Mouse (Mus musculus) limb, embryonic 11.5 days (tissue): ENCODE data around the gene Nfxl1. TPM values are rescaled to one million over a fixed set of nuclear protein-coding genes. Genes with fewer than 3 reads are reported as not detected.
"Not testable (repeated sequence)": the region's sequence is repeated elsewhere in the genome, so short reads cannot be mapped to it uniquely, and the experiment has no call there.

Experiments used
- ATAC-seq: fragments of 200-750 bp; cut with Nextera tagmentation; 2 replicates; pipeline ENCODE4 v1.8.0; 2017; ENCODE audit warnings: low read depth; ENCODE audit not compliant: insufficient number of reproducible peaks, low FRiP score, low TSS enrichment
- DNase-seq: peaks from one replicate; pipeline ENCODE4 v3.0.0-alpha.2; 2015; ENCODE audit warnings: low spot score
- H3K27ac ChIP-seq: fragments of 300-500 bp; sonication (generic); replicated peaks from 2 replicates; pipeline ENCODE4 v1.5.1; 2014; ENCODE audit warnings: low read depth, mild to moderate bottlenecking, low read length
- H3K27me3 ChIP-seq: fragments of 300-500 bp; sonication (generic); 2 replicates; pipeline ENCODE4 v1.6.1; 2014; ENCODE audit warnings: mild to moderate bottlenecking, low read length, mixed read lengths; ENCODE audit not compliant: control insufficient read depth, insufficient read depth
- H3K36me3 ChIP-seq: fragments of 300-500 bp; sonication (generic); 2 replicates; pipeline ENCODE4 v1.6.1; 2014; ENCODE audit warnings: mild to moderate bottlenecking, low read length, moderate library complexity, mixed read lengths; ENCODE audit not compliant: control insufficient read depth, insufficient read depth
- H3K4me1 ChIP-seq: fragments of 300-500 bp; sonication (generic); 2 replicates; pipeline ENCODE4 v1.6.1; 2014; ENCODE audit warnings: low read length, mixed read lengths; ENCODE audit not compliant: control insufficient read depth, insufficient read depth
- H3K4me2 ChIP-seq: fragments of 300-500 bp; sonication (generic); 2 replicates; pipeline ENCODE4 v1.6.1; 2014; ENCODE audit warnings: low read depth, mild to moderate bottlenecking, moderate library complexity; ENCODE audit not compliant: severe bottlenecking
- H3K4me3 ChIP-seq: fragments of 300-500 bp; sonication (generic); 2 replicates; pipeline ENCODE4 v1.5.1; 2014; ENCODE audit warnings: low read depth, low read length
- H3K9ac ChIP-seq: fragments of 300-500 bp; sonication (generic); 2 replicates; pipeline ENCODE4 v1.6.1; 2014; ENCODE audit warnings: mild to moderate bottlenecking, low read length
- H3K9me3 ChIP-seq: fragments of 300-500 bp; sonication (generic); 2 replicates; pipeline ENCODE4 v1.6.1; 2016; ENCODE audit warnings: low read length; ENCODE audit not compliant: control insufficient read depth
- WGBS: fragments of 180-500 bp; shearing (Covaris S2); extraction: QIAGEN DNeasy Blood & Tissue Kit; methylation state at CpG from one replicate; pipeline ENCODE4 v1.1.7; 2014; 5-methylcytosine and 5-hydroxymethylcytosine counted together
- polyA plus RNA-seq: library from polyadenylated mRNA; unstranded; fragments of >200 nt; fragmentation: Nextera tagmentation; extraction: Ambion mirVana; gene quantifications from 2 replicates; pipeline ENCODE4 v1.2.1, GENCODE M21; 2014

Gene Nfxl1
- 27.0 and 28.6 TPM in 2 replicates for polyA plus RNA-seq

DNA sequence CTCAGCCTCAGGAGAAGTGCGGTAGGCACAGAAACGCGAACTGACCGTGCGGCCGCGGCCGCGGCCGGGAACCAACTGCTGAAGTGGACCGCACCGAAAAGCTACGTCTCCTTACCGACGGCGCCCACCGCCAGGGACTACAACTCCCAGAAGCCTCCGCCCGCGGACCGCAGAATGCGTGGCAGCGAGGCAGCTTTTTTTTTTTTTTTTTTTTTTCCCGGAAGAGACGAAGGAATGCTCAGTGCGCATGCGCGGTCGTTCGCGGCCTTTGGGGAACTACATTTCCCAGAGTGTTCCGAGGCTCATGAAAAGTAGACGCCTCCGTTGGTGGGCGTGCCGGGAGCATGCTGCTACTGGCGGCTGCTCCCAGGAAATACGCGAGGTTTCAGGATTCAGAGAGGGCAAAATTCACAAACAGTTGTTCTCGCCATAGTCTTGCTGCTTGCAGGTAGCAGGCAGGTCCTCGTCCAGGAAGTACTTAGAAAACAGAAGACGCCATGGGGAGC lies at the start of gene Nfxl1:
TSS of gene Nfxl1 (minus strand) at position 141 of the 506 bp plus-strand sequence.
- WGBS: under 1% methylated on average over 42 of the region's 42 CpGs
- Histone ChIP-seq H3K27ac (peak within 1 kb of the TSS; percentile 47; the same call in 1 of the 2 replicates), H3K4me1 (no peaks in the 10 kb centered on the region), H3K27me3 (no peaks in the 10 kb centered on the region), H3K9ac (peak within 1 kb of the TSS; percentile 95), H3K9me3 (no peaks in the 10 kb centered on the region), H3K36me3 (no peaks in the 10 kb centered on the region), H3K4me2 (peak within 1 kb of the TSS; percentile 82), H3K4me3 (peak within 1 kb of the TSS; percentile 95)
- peak; percentile 96 for ATAC-seq
- peak; percentile 99 for DNase-seq

DNA sequence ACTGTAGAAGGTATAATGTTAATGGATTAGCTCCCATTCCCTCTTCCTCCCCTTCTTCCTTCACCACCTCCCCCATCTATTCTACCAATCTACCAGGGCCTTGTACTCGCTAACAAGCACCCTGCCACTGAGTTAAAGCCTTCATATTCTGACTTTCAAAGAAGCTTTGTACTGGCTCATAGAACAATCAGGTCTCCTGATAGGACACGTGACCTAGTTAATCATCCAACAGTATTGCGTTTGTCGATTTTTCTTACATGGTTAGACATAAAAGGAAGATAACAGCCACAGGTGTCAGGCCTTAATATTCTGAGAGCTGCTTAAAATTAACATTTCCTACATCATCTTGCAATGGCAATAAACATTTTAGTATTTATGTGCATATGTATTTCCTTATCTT lies 43.7 kb upstream of the Nfxl1 start:
- Histone ChIP-seq H3K9me3 (no peaks in the 10 kb centered on the region), H3K36me3 (no peaks in the 10 kb centered on the region), H3K9ac (no peak overlapping the region), H3K27me3 (no peaks in the 10 kb centered on the region), H3K4me3 (no peak overlapping the region), H3K4me1 (no peaks in the 10 kb centered on the region), H3K27ac (no peak overlapping the region), H3K4me2 (no peak overlapping the region)
- DNase-seq (no peak), ATAC-seq (no peak)
- 91% methylated on average over 4 of the region's 4 CpGs for WGBS

DNA sequence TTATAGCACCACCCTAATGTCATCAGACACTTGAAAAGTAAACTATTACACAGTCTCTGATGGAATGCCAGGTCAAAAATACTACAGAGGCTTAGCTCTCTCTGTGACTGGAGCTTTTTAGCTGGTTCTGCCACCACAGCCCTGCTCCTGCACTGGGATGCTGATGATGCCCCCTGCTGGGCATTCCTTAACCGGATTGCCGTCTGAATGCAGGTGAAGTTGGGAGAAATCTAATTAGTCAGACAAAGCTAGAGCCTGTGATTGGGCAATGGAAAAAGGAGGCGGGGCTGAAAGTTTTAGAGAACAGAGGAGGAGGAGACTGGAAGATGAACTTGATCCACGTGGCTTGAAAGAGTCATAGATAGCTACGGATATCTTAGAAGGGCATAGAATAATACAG lies 41.5 kb upstream of the Nfxl1 start:
- ATAC-seq: no peak
- no peak overlapping the region for H3K9ac ChIP-seq
- WGBS: 16% methylated on average over 5 of the region's 5 CpGs

DNA sequence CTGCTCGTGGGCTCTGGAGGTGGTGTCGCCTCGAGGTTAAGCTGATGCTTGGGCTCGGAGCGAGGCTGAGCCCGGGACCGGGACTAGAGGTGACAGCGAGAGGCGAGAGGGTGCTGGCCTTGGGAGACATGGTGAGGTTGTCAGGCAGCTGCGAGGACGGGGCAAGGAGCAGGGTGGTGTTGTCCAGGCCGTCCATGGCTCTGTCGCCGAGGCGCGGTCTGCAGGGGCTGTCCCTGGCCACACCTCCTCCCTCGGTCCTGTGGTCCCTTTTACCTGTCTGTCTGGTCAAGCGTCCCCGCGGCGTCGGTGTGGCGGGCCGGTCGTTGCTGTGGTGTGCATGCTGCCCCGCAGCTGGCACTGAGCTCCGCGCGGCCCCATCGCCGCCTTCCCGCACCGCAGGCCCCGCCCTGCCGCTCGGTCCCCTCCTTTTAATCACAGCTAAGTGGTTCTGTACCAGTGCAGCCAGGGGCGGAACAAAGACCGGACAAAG lies 27.8 kb upstream of the Nfxl1 start, which contains the start of gene Gm5868:
TSS of gene Gm5868 (minus strand) at position 360 of the 490 bp plus-strand sequence.
- WGBS: 4% methylated on average over 28 of the region's 38 CpGs
- Histone ChIP-seq H3K4me2 (peak within 1 kb of the TSS; percentile 71), H3K36me3 (no peaks in the 10 kb centered on the region), H3K9ac (no peak within 1 kb of the TSS), H3K4me1 (peaks cover 3% of the 10 kb centered on the region; the same call in 1 of the 2 replicates), H3K27ac (no peak within 1 kb of the TSS), H3K9me3 (no peaks in the 10 kb centered on the region), H3K4me3 (peak within 1 kb of the TSS; percentile 37), H3K27me3 (peaks cover 9% of the 10 kb centered on the region; the same call in 1 of the 2 replicates)
- ATAC-seq (peak; percentile 62; the same call in 1 of the 2 replicates), DNase-seq (peak; percentile 40)

More for the DNA sequence above, 41.5 kb upstream of the Nfxl1 start:
- Histone ChIP-seq H3K27me3 (no peaks in the 10 kb centered on the region), H3K36me3 (no peaks in the 10 kb centered on the region), H3K9me3 (no peaks in the 10 kb centered on the region), H3K4me3 (no peak overlapping the region), H3K4me2 (no peak overlapping the region), H3K27ac (no peak overlapping the region), H3K4me1 (no peaks in the 10 kb centered on the region)
- DNase-seq: peak; percentile 64

DNA sequence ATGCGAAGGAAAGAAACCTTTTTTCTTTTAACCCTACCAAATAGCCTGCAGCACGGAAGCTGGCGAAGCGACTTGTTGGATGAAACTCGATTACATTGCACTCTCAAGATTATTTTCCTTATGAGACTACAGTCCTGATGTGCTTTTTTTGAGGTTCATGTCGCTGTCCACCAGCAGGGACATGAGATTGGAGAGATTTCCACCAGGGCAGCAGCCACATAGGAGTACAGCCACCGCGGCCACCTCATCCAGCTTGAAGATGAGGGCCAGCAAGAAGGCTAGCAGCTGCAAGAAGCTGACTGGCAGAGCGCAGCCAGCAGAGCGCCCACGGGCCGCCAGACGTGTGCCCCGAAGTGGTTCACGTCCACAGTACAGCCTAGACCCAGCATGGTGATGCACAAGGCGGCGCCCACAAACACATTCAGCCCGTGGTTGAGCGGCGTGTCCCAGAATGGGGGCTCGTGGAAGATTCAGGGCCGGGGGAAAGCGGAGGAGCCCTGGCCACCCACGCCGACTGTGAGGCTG lies 27.2 kb upstream of the Nfxl1 start:
- H3K4me2 ChIP-seq: peak overlapping the region; percentile 71
- not testable (repeated sequence) for H3K9ac ChIP-seq, H3K9me3 ChIP-seq, H3K27me3 ChIP-seq, H3K36me3 ChIP-seq, H3K4me1 ChIP-seq, H3K27ac ChIP-seq
- ATAC-seq (0 out of 2 replicates have a peak, but pooled peaks have one; percentile 9), DNase-seq (peak; percentile 24)
- H3K4me3 ChIP-seq: peak overlapping the region; percentile 37
- WGBS: 46% methylated on average over 25 of the region's 25 CpGs

DNA sequence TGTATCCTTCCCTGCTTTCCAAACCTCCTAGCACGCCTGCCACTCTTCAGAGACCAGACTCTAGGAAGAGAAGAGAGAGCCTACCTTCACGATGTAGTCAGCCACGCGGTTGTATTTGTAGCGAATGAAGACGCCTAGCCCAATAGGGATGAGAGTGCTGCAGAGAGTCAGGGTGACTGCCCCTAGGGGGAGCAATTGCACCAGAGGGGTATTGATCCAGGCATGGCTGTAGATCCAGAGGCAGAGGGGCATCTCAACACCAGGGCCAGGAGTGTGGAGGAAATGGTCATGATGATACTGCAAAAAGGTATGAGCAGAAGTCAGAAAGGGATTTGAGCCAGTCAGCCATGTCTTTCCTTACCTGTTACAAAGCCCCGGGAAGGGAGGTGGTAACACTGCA lies 26.6 kb upstream of the Nfxl1 start:
- ATAC-seq, H3K9ac ChIP-seq, H3K36me3 ChIP-seq, DNase-seq, H3K4me2 ChIP-seq, H3K4me3 ChIP-seq, H3K27ac ChIP-seq, H3K4me1 ChIP-seq, H3K9me3 ChIP-seq: not testable (repeated sequence)
- 41% methylated on average over 7 of the region's 7 CpGs for WGBS
- peaks cover 10% of the 10 kb centered on the region; the same call in 1 of the 2 replicates for H3K27me3 ChIP-seq

DNA sequence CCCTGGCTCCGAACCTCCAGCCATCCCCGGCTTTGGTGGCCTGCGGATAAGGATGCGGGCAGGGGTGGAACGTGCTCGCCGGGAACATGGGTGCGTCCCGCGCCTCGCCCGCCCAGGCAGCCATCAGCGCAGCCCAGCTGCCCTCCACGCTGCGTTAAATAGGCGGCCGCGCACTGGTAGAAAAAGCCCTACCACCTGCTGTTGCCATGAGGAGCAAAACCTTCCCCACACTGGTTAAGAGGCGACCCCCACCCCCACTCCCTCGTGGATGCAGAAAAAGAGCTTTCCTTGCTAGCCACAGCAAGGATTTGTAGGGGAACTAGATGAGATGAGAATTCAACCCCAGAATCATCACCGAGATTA lies 21.5 kb upstream of the Nfxl1 start, which contains the start of gene Zar1:
TSS of gene Zar1 (minus strand) at position 285 of the 363 bp plus-strand sequence.
- not testable (repeated sequence) for H3K27ac ChIP-seq, H3K27me3 ChIP-seq, H3K36me3 ChIP-seq, H3K4me1 ChIP-seq, H3K9me3 ChIP-seq
- DNase-seq (peak; percentile 38), ATAC-seq (peak; percentile 51)
- peak within 1 kb of the TSS; percentile 45; the same call in 1 of the 2 replicates for H3K9ac ChIP-seq
- 7% methylated on average over 14 of the region's 21 CpGs for WGBS
- peak within 1 kb of the TSS; percentile 71 for H3K4me2 ChIP-seq
- H3K4me3 ChIP-seq: peak within 1 kb of the TSS; percentile 41

DNA sequence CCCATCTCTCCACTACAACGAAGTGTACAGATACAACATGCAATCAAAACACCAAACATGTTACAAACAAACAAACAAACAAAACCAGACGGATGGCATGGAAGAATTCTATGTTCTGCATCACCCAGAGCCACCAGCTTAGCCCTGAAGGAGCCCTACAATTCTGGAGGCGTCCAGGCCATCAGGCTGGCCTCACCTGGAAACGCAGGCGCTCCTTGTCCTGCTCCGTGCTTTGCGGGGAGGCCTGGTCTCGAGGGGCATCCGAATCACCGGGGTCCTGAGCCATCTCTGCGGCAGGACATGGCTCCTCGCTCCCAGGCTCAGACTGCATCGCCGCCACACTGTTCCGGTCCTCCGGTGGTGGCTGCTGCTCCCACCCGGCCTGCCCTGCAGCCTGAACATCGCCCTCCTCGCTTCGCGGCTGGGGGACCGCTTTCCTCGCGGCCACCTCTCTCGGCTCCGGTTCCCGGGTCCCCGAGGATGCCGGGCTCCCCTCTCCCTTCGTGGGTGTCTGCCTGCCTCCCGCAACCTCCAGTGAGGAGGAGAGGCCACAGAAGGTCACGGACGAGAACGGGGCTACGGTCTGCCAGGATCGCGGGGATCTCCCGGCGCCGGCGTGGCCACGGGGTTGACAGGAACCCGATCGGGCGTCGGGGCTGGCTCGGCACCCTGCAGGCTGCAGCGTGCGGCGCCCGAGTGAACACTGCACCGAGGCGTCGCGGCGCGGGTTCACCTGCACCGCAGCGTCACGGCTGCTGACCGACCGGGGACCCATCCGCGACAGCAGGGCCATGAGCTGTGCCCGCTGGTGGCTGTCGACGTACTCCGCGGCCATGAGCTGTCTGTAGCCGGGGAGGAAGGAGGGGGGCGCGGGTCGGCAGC lies 20.8 kb upstream of the Nfxl1 start:
- DNase-seq (peak; percentile 62), ATAC-seq (peak; percentile 78)
- 8% methylated on average over 41 of the region's 73 CpGs for WGBS
- H3K36me3 ChIP-seq, H3K27me3 ChIP-seq, H3K27ac ChIP-seq, H3K4me1 ChIP-seq, H3K9me3 ChIP-seq: not testable (repeated sequence)
- Histone ChIP-seq H3K9ac (peak overlapping the region; percentile 45; the same call in 1 of the 2 replicates), H3K4me3 (peak overlapping the region; percentile 41), H3K4me2 (peak overlapping the region; percentile 71)
